Mouse (Mus musculus): Measurements from ENCODE around the gene Dnajc2. TPM values are rescaled to one million over a fixed set of nuclear protein-coding genes. Genes with fewer than 3 reads are reported as not detected.
A peak's percentile ranks its signal among the peaks of the same experiment; 100 is the strongest.

The Dnajc2 gene
- polyA plus RNA-seq, 1 experiment from 2014 or later, result 58.2 TPM

- Histone ChIP-seq H3K9ac (replicated peaks; ENCODE audit: low read length) (no peak overlapping the region), H3K36me3 (ENCODE audit: insufficient read depth, low read length) (peaks cover 86% of the 10 kb centered on the region), H3K4me2 (replicated peaks; ENCODE audit: low read depth, low read length) (no peak overlapping the region), H3K27me3 (ENCODE audit: insufficient read depth, low read length) (no peaks in the 10 kb centered on the region), H3K27ac (ENCODE audit: low read length) (no peak overlapping the region), H3K9me3 (ENCODE audit: low read length) (no peaks in the 10 kb centered on the region), H3K4me1 (ENCODE audit: insufficient read depth, low read length) (no peaks in the 10 kb centered on the region), H3K4me3 (ENCODE audit: low read length) (no peak overlapping the region)
- no peak for ATAC-seq (ENCODE audit: low FRiP score, low TSS enrichment)
- WGBS, result 97% methylated on average over 6 of the region's 8 CpGs
These were observed 39.1 kb downstream of the Dnajc2 start for GRCm38 (mm10) chr5:21745966-21746365.

GRCm38 (mm10) chr5:21744651-21745050, 40.4 kb downstream of the Dnajc2 start:
- Histone ChIP-seq H3K9me3 (ENCODE audit: low read length) (no peaks in the 10 kb centered on the region), H3K36me3 (ENCODE audit: insufficient read depth, low read length) (peaks cover 87% of the 10 kb centered on the region), H3K4me1 (ENCODE audit: insufficient read depth, low read length) (no peaks in the 10 kb centered on the region), H3K27me3 (ENCODE audit: insufficient read depth, low read length) (no peaks in the 10 kb centered on the region), H3K9ac (replicated peaks; ENCODE audit: low read length) (no peak overlapping the region), H3K4me2 (replicated peaks; ENCODE audit: low read depth, low read length) (no peak overlapping the region), H3K27ac (ENCODE audit: low read length) (no peak overlapping the region), H3K4me3 (ENCODE audit: low read length) (no peak overlapping the region)
- no peak for ATAC-seq (ENCODE audit: low FRiP score, low TSS enrichment)

GRCm38 (mm10) chr5:21743606-21744005, 41.4 kb downstream of the Dnajc2 start:
- H3K27me3 ChIP-seq (ENCODE audit: insufficient read depth, low read length), result no peaks in the 10 kb centered on the region
- peaks cover 2% of the 10 kb centered on the region; the same call in 1 of the 2 replicates for H3K4me1 ChIP-seq (ENCODE audit: insufficient read depth, low read length)
- H3K4me3 ChIP-seq (ENCODE audit: low read length), result no peak overlapping the region
- 94% methylated on average over 10 of the region's 10 CpGs for WGBS
- ATAC-seq (ENCODE audit: low FRiP score, low TSS enrichment), result no peak
- peaks cover 86% of the 10 kb centered on the region for H3K36me3 ChIP-seq (ENCODE audit: insufficient read depth, low read length)
- no peak overlapping the region for H3K9ac ChIP-seq (replicated peaks; ENCODE audit: low read length)
- H3K9me3 ChIP-seq (ENCODE audit: low read length), result no peaks in the 10 kb centered on the region
- no peak overlapping the region for H3K27ac ChIP-seq (ENCODE audit: low read length)
- H3K4me2 ChIP-seq (replicated peaks; ENCODE audit: low read depth, low read length), result no peak overlapping the region

GRCm38 (mm10) chr5:21739881-21740280, 45.2 kb downstream of the Dnajc2 start:
- no peak for ATAC-seq (ENCODE audit: low FRiP score, low TSS enrichment)
- Histone ChIP-seq H3K4me3 (ENCODE audit: low read length) (no peak overlapping the region), H3K9ac (replicated peaks; ENCODE audit: low read length) (no peak overlapping the region), H3K4me2 (replicated peaks; ENCODE audit: low read depth, low read length) (no peak overlapping the region), H3K36me3 (ENCODE audit: insufficient read depth, low read length) (peaks cover 56% of the 10 kb centered on the region), H3K27ac (ENCODE audit: low read length) (no peak overlapping the region), H3K4me1 (ENCODE audit: insufficient read depth, low read length) (peaks cover 12% of the 10 kb centered on the region), H3K27me3 (ENCODE audit: insufficient read depth, low read length) (no peaks in the 10 kb centered on the region), H3K9me3 (ENCODE audit: low read length) (no peaks in the 10 kb centered on the region)
- WGBS, result 82% methylated on average over 13 of the region's 13 CpGs

GRCm38 (mm10) chr5:21739120-21739519, 45.9 kb downstream of the Dnajc2 start:
- no peak for ATAC-seq (ENCODE audit: low FRiP score, low TSS enrichment)

GRCm38 (mm10) chr5:21737620-21738019, 47.4 kb downstream of the Dnajc2 start:
- peak overlapping the region; percentile 79 for H3K4me3 ChIP-seq (ENCODE audit: low read length)
- no peak; the same call in 1 of the 2 replicates for ATAC-seq (ENCODE audit: low FRiP score, low TSS enrichment)
- H3K4me2 ChIP-seq (replicated peaks; ENCODE audit: low read depth, low read length), result peak overlapping the region; percentile 66
- no peak overlapping the region for H3K27ac ChIP-seq (ENCODE audit: low read length)
- peak overlapping the region; percentile 88 for H3K9ac ChIP-seq (replicated peaks; ENCODE audit: low read length)
- 12% methylated on average over 10 of the region's 10 CpGs for WGBS
- peaks cover 34% of the 10 kb centered on the region for H3K36me3 ChIP-seq (ENCODE audit: insufficient read depth, low read length)
- H3K4me1 ChIP-seq (ENCODE audit: insufficient read depth, low read length), result peaks cover 19% of the 10 kb centered on the region
- H3K27me3 ChIP-seq (ENCODE audit: insufficient read depth, low read length), result no peaks in the 10 kb centered on the region
- H3K9me3 ChIP-seq (ENCODE audit: low read length), result no peaks in the 10 kb centered on the region

More at GRCm38 (mm10) chr5:21739120-21739519, 45.9 kb downstream of the Dnajc2 start:
- Histone ChIP-seq H3K9me3 (ENCODE audit: low read length) (no peaks in the 10 kb centered on the region), H3K9ac (replicated peaks; ENCODE audit: low read length) (no peak overlapping the region), H3K4me3 (ENCODE audit: low read length) (no peak overlapping the region), H3K27ac (ENCODE audit: low read length) (no peak overlapping the region), H3K4me2 (replicated peaks; ENCODE audit: low read depth, low read length) (no peak overlapping the region), H3K4me1 (ENCODE audit: insufficient read depth, low read length) (peaks cover 12% of the 10 kb centered on the region), H3K36me3 (ENCODE audit: insufficient read depth, low read length) (peaks cover 49% of the 10 kb centered on the region), H3K27me3 (ENCODE audit: insufficient read depth, low read length) (no peaks in the 10 kb centered on the region)
- WGBS, result 89% methylated on average over 11 of the region's 11 CpGs

GRCm38 (mm10) chr5:21736956-21737585, 48.0 kb downstream of the Dnajc2 start, which contains the start of gene Pmpcb:
TSS of gene Pmpcb (plus strand) at chr5:21737141.
- WGBS, result under 1% methylated on average over 42 of the region's 42 CpGs
- peak; percentile 81 for ATAC-seq (ENCODE audit: low FRiP score, low TSS enrichment)
- H3K4me2 ChIP-seq (replicated peaks; ENCODE audit: low read depth, low read length), result peak within 1 kb of the TSS; percentile 66
- H3K36me3 ChIP-seq (ENCODE audit: insufficient read depth, low read length), result peaks cover 29% of the 10 kb centered on the region
- H3K4me1 ChIP-seq (ENCODE audit: insufficient read depth, low read length), result peaks cover 23% of the 10 kb centered on the region
- no peaks in the 10 kb centered on the region for H3K9me3 ChIP-seq (ENCODE audit: low read length)
- H3K9ac ChIP-seq (replicated peaks; ENCODE audit: low read length), result peak within 1 kb of the TSS; percentile 88
- no peaks in the 10 kb centered on the region for H3K27me3 ChIP-seq (ENCODE audit: insufficient read depth, low read length)
- H3K4me3 ChIP-seq (ENCODE audit: low read length), result peak within 1 kb of the TSS; percentile 79
- peak within 1 kb of the TSS; percentile 75 for H3K27ac ChIP-seq (ENCODE audit: low read length)

- no peaks in the 10 kb centered on the region for H3K9me3 ChIP-seq (ENCODE audit: low read length)
- H3K9ac ChIP-seq (replicated peaks; ENCODE audit: low read length), result no peak overlapping the region
- WGBS, result 83% methylated on average over 11 of the region's 11 CpGs
These were observed 49.0 kb downstream of the Dnajc2 start for GRCm38 (mm10) chr5:21736046-21736445.

GRCm38 (mm10) chr5:21735584-21735983, 49.5 kb downstream of the Dnajc2 start:
- Histone ChIP-seq H3K4me2 (replicated peaks; ENCODE audit: low read depth, low read length) (peak overlapping the region; percentile 33), H3K27ac (ENCODE audit: low read length) (no peak overlapping the region), H3K4me3 (ENCODE audit: low read length) (peak overlapping the region; percentile 25), H3K9ac (replicated peaks; ENCODE audit: low read length) (0 out of 2 replicates have a peak overlapping the region, but pooled peaks have one; percentile 44), H3K27me3 (ENCODE audit: insufficient read depth, low read length) (no peaks in the 10 kb centered on the region), H3K9me3 (ENCODE audit: low read length) (no peaks in the 10 kb centered on the region), H3K4me1 (ENCODE audit: insufficient read depth, low read length) (peaks cover 23% of the 10 kb centered on the region), H3K36me3 (ENCODE audit: insufficient read depth, low read length) (peaks cover 18% of the 10 kb centered on the region)
- 33% methylated on average over 10 of the region's 10 CpGs for WGBS
- ATAC-seq (ENCODE audit: low FRiP score, low TSS enrichment), result peak; percentile 31; the same call in 1 of the 2 replicates

More at GRCm38 (mm10) chr5:21736046-21736445, 49.0 kb downstream of the Dnajc2 start:
- Histone ChIP-seq H3K4me1 (ENCODE audit: insufficient read depth, low read length) (peaks cover 23% of the 10 kb centered on the region), H3K36me3 (ENCODE audit: insufficient read depth, low read length) (peaks cover 18% of the 10 kb centered on the region), H3K4me2 (replicated peaks; ENCODE audit: low read depth, low read length) (no peak overlapping the region), H3K27me3 (ENCODE audit: insufficient read depth, low read length) (no peaks in the 10 kb centered on the region), H3K27ac (ENCODE audit: low read length) (no peak overlapping the region), H3K4me3 (ENCODE audit: low read length) (no peak overlapping the region)
- ATAC-seq (ENCODE audit: low FRiP score, low TSS enrichment), result no peak

- WGBS, result 82% methylated on average over 20 of the region's 20 CpGs
- Histone ChIP-seq H3K9me3 (ENCODE audit: low read length) (no peaks in the 10 kb centered on the region), H3K4me1 (ENCODE audit: insufficient read depth, low read length) (peaks cover 23% of the 10 kb centered on the region), H3K9ac (replicated peaks; ENCODE audit: low read length) (no peak overlapping the region), H3K36me3 (ENCODE audit: insufficient read depth, low read length) (peaks cover 14% of the 10 kb centered on the region), H3K4me3 (ENCODE audit: low read length) (peak overlapping the region; percentile 25), H3K4me2 (replicated peaks; ENCODE audit: low read depth, low read length) (peak overlapping the region; percentile 33), H3K27me3 (ENCODE audit: insufficient read depth, low read length) (no peaks in the 10 kb centered on the region), H3K27ac (ENCODE audit: low read length) (no peak overlapping the region)
- ATAC-seq (ENCODE audit: low FRiP score, low TSS enrichment), result no peak
These were observed 50.0 kb downstream of the Dnajc2 start for GRCm38 (mm10) chr5:21735100-21735499.
